Mouse (Mus musculus) liver, adult (tissue): ENCODE measurements at regions not wholly inside any gene's neighbourhood (a gene's known extent, or its start where the extent isn't known, plus 50 kb on each side); places are given as distances from the start of the nearest gene placed in this dataset.

Experiments used
- GATA4 ChIP-seq: IDR thresholded peaks from 2 replicates; pipeline ENCODE4 v1.6.1; 2014; ENCODE audit warnings: mild to moderate bottlenecking, low read length; ENCODE audit not compliant: insufficient replicate concordance

- TF ChIP-seq GATA4: no peak
Measured at GRCm38 (mm10) chr8:116452806-116453205, 52.0 kb upstream of the Dynlrb2 start.

DNA sequence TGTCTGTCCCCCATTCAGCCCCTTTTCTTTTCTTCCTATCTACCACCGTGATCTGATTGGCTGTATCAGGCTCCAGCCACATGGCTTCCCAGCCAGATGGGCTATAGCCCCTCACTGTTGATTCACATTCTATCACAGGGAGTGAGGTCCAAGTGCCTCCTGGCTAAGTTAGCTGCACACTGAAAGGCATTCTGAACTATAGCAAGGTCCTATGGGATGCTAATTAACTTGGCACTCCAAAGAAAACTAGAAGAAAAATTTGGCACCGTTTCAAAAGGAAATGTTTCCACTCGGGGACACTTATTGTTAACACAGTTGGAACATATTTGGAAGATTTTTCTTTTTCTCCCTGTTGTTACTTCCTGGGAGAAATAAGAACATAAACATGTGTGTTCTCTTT, 53.4 kb upstream of the Dynlrb2 start:
- TF ChIP-seq GATA4: no peak

- TF ChIP-seq GATA4: no peak
Measured at GRCm38 (mm10) chr8:116447452-116447851, 57.3 kb upstream of the Dynlrb2 start.

DNA sequence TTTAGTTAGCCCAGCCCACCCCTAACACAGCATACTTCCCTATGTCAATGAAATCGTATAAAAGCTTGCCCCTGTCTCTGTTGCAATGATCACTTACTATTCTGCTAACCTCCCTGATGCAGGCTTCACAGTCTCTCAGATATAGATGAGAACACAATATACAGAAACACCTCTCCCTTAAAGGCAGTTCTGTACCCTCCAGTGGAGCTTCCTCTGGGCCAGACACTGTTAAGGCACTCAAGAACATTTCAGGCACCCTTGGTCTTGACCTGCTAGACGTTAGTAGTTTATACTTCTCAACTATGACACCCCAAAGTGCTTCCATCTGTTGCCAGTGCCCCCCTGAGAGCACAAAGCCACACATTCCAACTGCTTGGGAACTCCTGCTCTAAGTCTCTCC, 61.9 kb upstream of the Dynlrb2 start:
- no peak for TF ChIP-seq GATA4

DNA sequence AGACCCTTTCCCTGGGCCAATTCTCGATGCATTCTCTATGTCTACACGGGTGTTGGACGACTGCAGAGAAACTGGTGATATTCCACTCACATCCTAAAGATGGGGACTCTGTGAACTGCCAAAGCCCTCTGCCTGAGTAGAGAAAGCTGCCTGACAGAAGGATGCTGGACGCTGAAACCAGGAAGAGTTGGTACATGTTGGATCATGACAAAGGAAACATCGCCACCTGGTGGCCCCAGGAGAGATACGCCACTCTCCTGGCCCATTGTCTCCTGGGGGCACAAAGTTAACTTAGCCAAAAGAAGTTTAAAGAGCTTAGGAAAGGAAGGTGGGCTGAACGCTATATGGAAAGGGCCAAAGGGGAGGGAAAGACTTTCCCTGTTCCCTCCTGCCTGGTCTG, 65.9 kb upstream of the Dynlrb2 start:
- no peak for TF ChIP-seq GATA4

- TF ChIP-seq GATA4: no peak
Measured at GRCm38 (mm10) chr8:116435268-116435980, 69.3 kb upstream of the Dynlrb2 start.

- TF ChIP-seq GATA4: no peak
Measured at GRCm38 (mm10) chr8:116430051-116430450, 74.7 kb upstream of the Dynlrb2 start.

DNA sequence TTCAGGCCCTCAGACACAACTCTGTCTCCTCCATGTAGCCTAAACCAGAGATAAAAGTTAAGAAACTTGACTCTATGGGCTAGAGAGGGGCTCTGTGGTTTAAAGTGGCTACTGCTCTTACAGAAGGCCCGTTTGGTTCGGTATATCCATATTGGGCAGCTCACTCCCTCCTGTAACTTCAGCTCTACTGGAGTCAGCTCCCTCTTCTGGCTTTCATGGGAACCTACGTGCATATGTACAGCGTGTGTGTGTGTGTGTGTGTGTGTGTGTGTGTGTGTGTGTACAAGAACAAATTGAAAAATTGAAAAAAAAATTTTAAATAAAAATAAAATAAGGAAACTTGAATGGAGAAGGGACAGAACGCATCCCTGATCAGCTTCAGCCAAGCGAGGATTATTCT, 75.1 kb upstream of the Dynlrb2 start:
- no peak for TF ChIP-seq GATA4

DNA sequence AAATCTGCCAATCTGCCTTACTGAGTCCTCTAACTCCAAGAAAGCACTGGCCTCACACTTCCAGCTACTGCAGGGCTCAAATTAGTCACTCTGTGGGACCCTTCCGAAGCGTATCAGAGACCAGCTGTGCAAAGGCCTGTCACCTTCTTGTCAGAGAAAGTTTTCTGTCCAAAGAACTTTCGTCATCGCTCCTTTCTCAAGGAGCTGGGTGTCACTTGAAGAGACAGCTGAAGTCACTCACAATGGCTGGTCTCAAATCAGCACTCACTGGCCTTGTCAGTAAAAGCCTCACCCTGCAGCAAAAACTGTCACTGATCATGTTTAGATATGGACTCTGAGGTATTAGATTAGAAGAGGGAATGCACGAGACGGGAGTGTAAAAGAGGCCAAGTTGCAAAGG, 81.9 kb upstream of the Dynlrb2 start:
- no peak for TF ChIP-seq GATA4

DNA sequence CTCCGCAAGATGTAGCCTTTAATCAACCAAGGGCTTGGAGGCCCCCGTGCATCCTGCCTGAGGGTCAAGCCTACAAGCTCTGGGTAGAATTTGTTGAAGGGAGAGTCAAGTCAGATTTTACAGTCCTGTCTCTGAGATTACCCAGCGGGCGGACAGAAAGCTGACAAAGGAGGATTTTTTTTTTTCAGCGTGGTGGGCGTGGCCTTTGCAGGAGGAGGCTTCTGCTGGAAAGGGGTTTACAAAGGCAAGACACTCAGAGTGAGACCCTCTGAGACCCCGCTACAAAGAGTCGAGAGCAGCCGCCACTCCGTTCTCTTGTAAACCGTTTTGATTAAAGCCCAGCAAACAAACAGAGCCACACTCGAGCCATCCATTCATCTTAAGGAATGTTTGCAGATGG, 92.1 kb upstream of the Dynlrb2 start:
- no peak for TF ChIP-seq GATA4

- no peak for TF ChIP-seq GATA4
Measured at GRCm38 (mm10) chr8:116410041-116410440, 94.7 kb upstream of the Dynlrb2 start.

DNA sequence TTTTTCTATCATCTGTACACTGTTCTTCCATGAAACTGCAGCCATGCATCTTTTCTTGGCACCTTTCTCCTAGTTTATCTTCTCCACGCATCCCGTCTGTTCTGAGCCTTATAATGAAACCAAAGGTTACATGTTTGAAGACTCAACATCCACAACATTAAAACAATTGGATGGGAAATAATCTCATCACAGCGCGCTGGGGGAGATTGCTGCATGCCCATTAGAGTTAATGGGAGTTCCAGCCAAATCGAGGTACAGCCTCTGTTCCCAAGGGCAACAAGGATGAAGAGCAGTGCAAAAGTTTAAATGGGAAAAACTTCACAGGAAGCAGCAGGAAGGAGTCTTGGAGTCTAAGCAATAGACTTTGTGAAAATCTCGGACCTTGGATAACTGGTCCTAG, 95.8 kb upstream of the Dynlrb2 start:
- no peak for TF ChIP-seq GATA4

DNA sequence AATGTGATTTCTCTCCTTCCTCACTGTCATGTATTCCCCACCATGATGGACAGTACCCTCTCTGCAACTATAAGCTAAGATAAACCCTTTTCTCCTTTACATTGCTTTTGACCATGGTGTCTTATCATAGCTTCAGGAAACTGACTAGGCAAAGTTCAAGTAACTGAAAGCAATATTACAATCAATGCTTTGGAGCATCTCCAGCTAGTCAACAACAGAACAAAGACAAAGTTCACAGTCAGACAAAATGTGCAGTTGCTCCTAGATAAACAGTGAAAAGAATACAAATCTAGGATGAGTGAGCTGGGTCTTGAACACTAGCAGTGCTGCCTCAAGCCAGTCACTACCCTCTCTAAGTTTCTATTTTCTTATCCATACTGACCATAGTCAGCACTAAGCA, 100.2 kb upstream of the Dynlrb2 start:
- TF ChIP-seq GATA4: no peak

DNA sequence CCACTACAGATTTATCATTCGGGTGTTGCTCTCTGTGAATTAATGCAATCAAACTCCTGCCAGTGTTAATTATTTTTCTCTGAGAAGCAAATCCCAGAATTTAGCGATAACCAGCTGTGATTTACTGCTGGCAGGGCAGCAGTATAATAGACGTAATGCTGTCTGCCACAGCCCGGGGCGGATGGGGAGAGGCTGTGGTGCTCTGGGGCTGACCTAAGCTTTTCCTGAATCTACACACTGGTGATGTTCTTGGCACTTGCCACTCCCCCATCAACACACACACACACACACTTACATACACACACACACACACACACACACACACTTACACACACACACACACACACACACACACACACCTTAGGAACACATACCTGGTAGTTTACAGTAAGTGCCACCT, 101.4 kb upstream of the Dynlrb2 start:
- no peak for TF ChIP-seq GATA4

GRCm38 (mm10) chr8:116399452-116399851, 105.3 kb upstream of the Dynlrb2 start:
- peak; percentile 79 for TF ChIP-seq GATA4

DNA sequence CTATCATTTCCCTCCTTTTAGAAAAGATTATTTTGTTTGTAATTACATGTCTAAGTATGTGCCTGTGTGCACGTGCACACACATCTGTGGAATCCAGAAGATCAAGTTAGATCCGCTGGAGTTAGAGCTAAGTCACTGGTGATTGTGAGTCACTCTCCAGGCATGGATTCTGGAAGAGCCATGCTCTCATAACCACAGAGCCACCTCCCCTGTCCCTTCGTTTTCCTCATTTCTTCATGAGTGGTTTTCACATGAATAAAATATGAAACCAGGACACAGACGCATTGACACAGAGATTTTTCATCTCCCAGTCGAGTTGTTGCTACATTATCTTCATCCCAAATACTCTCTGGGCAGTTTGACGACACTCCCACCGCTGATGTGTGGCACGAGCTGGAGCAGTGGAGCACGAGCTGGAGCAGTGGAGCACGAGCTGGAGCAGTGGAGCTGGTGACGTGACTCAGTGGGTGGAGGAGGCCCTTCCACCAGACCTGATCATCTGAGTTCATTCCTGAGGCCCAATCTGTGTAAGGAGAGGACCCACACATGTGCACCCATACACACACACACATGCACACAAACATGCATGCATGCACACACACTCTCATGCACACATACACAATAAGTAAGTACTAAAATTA, 106.1 kb upstream of the Dynlrb2 start:
- TF ChIP-seq GATA4: no peak
